Mouse (Mus musculus): ENCODE measurements around the gene Vwf. TPM values are rescaled to one million over a fixed set of nuclear protein-coding genes. Genes with fewer than 3 reads are reported as not detected.

The Vwf gene
- total RNA-seq, 2 experiments from 2014 or later = 13.2 to 23.5 TPM

GRCm38 (mm10) chr6:125526066-125526465 lies 20.5 kb upstream of the Vwf start:
- no peak for DNase-seq (ENCODE audit: low spot score in 2 of 2)

GRCm38 (mm10) chr6:125528614-125529200 lies 17.9 kb upstream of the Vwf start:
- Histone ChIP-seq H3K4me3 (no peak overlapping the region), H3K27ac (no peak overlapping the region)
- no peak for DNase-seq (ENCODE audit: low spot score in 2 of 2)
- TF ChIP-seq CTCF (conservative IDR thresholded peaks at IDR 0.05) = no peak

More at GRCm38 (mm10) chr6:125526066-125526465, 20.5 kb upstream of the Vwf start:
- Histone ChIP-seq H3K27ac (no peak overlapping the region), H3K4me3 (no peak overlapping the region)
- TF ChIP-seq CTCF (conservative IDR thresholded peaks at IDR 0.05) = no peak

GRCm38 (mm10) chr6:125529479-125529878 lies 17.1 kb upstream of the Vwf start:
- H3K27ac ChIP-seq = no peak overlapping the region
- peak; percentile 57 for TF ChIP-seq CTCF (conservative IDR thresholded peaks at IDR 0.05)
- no peak for DNase-seq (ENCODE audit: low spot score in 2 of 2)
- H3K4me3 ChIP-seq = no peak overlapping the region

GRCm38 (mm10) chr6:125533104-125533650 lies 13.4 kb upstream of the Vwf start:
- TF ChIP-seq CTCF (conservative IDR thresholded peaks at IDR 0.05) = no peak
- Histone ChIP-seq H3K27ac (no peak overlapping the region), H3K4me3 (no peak overlapping the region)
- DNase-seq (ENCODE audit: low spot score in 2 of 2) = no peak

- TF ChIP-seq CTCF (conservative IDR thresholded peaks at IDR 0.05) = no peak
- H3K27ac ChIP-seq = no peak overlapping the region
Measured at GRCm38 (mm10) chr6:125534990-125535389, 11.6 kb upstream of the Vwf start.

GRCm38 (mm10) chr6:125538469-125538868 lies 8.1 kb upstream of the Vwf start:
- DNase-seq (ENCODE audit: low spot score in 2 of 2) = no peak
- H3K27ac ChIP-seq = no peak overlapping the region
- no peak overlapping the region for H3K4me3 ChIP-seq
- no peak for TF ChIP-seq CTCF (conservative IDR thresholded peaks at IDR 0.05)

More at GRCm38 (mm10) chr6:125534990-125535389, 11.6 kb upstream of the Vwf start:
- no peak for DNase-seq (ENCODE audit: low spot score in 2 of 2)
- H3K4me3 ChIP-seq = no peak overlapping the region

- TF ChIP-seq CTCF (conservative IDR thresholded peaks at IDR 0.05) = no peak
- Histone ChIP-seq H3K4me3 (no peak overlapping the region), H3K27ac (no peak overlapping the region)
- DNase-seq (ENCODE audit: low spot score in 2 of 2) = no peak
Measured at GRCm38 (mm10) chr6:125539423-125539822, 7.2 kb upstream of the Vwf start.

- H3K4me3 ChIP-seq = no peak overlapping the region
- TF ChIP-seq CTCF (conservative IDR thresholded peaks at IDR 0.05) = no peak
- no peak overlapping the region for H3K27ac ChIP-seq
- no peak for DNase-seq (ENCODE audit: low spot score in 2 of 2)
Measured at GRCm38 (mm10) chr6:125540199-125540598, 6.4 kb upstream of the Vwf start.

- DNase-seq (ENCODE audit: low spot score in 2 of 2) = no peak
- no peak overlapping the region for H3K27ac ChIP-seq
- no peak for TF ChIP-seq CTCF (conservative IDR thresholded peaks at IDR 0.05)
- H3K4me3 ChIP-seq = no peak overlapping the region
Measured at GRCm38 (mm10) chr6:125540826-125541225, 5.7 kb upstream of the Vwf start.

- TF ChIP-seq CTCF (conservative IDR thresholded peaks at IDR 0.05) = no peak
- H3K4me3 ChIP-seq = no peak overlapping the region
- no peak for DNase-seq (ENCODE audit: low spot score in 2 of 2)
- H3K27ac ChIP-seq = no peak overlapping the region
Measured at GRCm38 (mm10) chr6:125541296-125541695, 5.3 kb upstream of the Vwf start.

- no peak for TF ChIP-seq CTCF (conservative IDR thresholded peaks at IDR 0.05)
- DNase-seq (ENCODE audit: low spot score in 2 of 2) = no peak
Measured at GRCm38 (mm10) chr6:125548406-125548805, 1.8 kb downstream of the Vwf start.

GRCm38 (mm10) chr6:125550172-125550571 lies 3.6 kb downstream of the Vwf start:
- no peak for TF ChIP-seq CTCF (conservative IDR thresholded peaks at IDR 0.05)
- Histone ChIP-seq H3K27ac (no peak overlapping the region), H3K4me3 (no peak overlapping the region)
- DNase-seq (ENCODE audit: low spot score in 2 of 2) = no peak

More at GRCm38 (mm10) chr6:125548406-125548805, 1.8 kb downstream of the Vwf start:
- Histone ChIP-seq H3K4me3 (no peak overlapping the region), H3K27ac (no peak overlapping the region)

- H3K4me3 ChIP-seq = peak overlapping the region; percentile 22; the same call in 1 of the 2 replicates
- peak; percentile 26; the same call in 1 of the 2 replicates for TF ChIP-seq CTCF (conservative IDR thresholded peaks at IDR 0.05)
Measured at GRCm38 (mm10) chr6:125552760-125553159, 6.2 kb downstream of the Vwf start.

GRCm38 (mm10) chr6:125553551-125553950 lies 7.0 kb downstream of the Vwf start:
- no peak for DNase-seq (ENCODE audit: low spot score in 2 of 2)
- no peak overlapping the region for H3K4me3 ChIP-seq
- no peak for TF ChIP-seq CTCF (conservative IDR thresholded peaks at IDR 0.05)
- no peak overlapping the region for H3K27ac ChIP-seq

More at GRCm38 (mm10) chr6:125552760-125553159, 6.2 kb downstream of the Vwf start:
- H3K27ac ChIP-seq = no peak overlapping the region
- no peak for DNase-seq (ENCODE audit: low spot score in 2 of 2)
